Mouse (Mus musculus): ENCODE measurements around the gene Gtf2f2. TPM values are rescaled to one million over a fixed set of nuclear protein-coding genes. Genes with fewer than 3 reads are reported as not detected.

Gene Gtf2f2
- total and polyA plus RNA-seq, 3 experiments: 57.6 to 71.2 TPM; not detected in 1

DNA sequence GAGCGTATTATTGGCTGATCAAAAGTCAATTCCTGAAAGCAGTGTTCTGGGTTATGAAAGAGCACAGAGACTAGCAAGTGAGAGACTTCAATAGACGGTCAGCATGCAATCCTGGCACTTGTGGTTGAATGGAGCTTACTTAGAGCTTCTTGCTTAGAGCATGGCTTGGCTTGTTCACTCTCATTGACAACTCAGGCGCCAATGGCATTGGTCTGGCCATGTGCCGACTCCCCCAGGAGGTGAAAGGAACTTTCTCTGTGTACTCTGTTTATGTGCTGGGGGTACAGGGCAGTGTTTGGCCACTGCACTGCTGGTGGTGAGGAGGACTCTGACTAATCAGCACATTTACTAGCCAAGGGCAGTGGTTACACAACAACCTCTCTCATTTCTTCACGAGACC lies 48.8 kb upstream of the Gtf2f2 start:
- H3K79me2 ChIP-seq (ENCODE audit: control insufficient read depth, insufficient read depth, low read length, poor library complexity): no peaks in the 10 kb centered on the region
- peaks cover 4 to 8% of the 10 kb centered on the region in 2 experiments for H3K27me3 ChIP-seq (ENCODE audit: control insufficient read depth in 1 of 2, insufficient read depth in 2 of 2, low read length in 2 of 2)
- peaks cover 0 to 6% of the 10 kb centered on the region in 2 experiments; a peak in 2 of 4 replicates for H3K4me1 ChIP-seq (ENCODE audit: control insufficient read depth in 1 of 2, insufficient read depth in 2 of 2, low read length in 2 of 2)
- H3K4me3 ChIP-seq (ENCODE audit: control insufficient read depth in 1 of 2, insufficient read depth in 1 of 2, low read depth in 2 of 2, low read length in 2 of 2): no peak overlapping the region
- TF ChIP-seq HCFC1 (IDR thresholded peaks at IDR 0.05; ENCODE audit: low read depth, low read length) (no peak), CHD2 (IDR thresholded peaks at IDR 0.05; ENCODE audit: low read length) (no peak), MEF2A (IDR thresholded peaks at IDR 0.05; ENCODE audit: extremely low read depth, insufficient replicate concordance, low read depth, low read length, poor library complexity, severe bottlenecking) (no peak), SMC3 (IDR thresholded peaks at IDR 0.05; ENCODE audit: low read depth, low read length) (no peak), GATA1 (IDR thresholded peaks at IDR 0.05; ENCODE audit: low read depth, low read length) (no peak), SIN3A (IDR thresholded peaks at IDR 0.05; ENCODE audit: low read length) (no peak), ELF1 (IDR thresholded peaks at IDR 0.05; ENCODE audit: low read depth, low read length) (no peak), KAT2A (conservative IDR thresholded peaks at IDR 0.05; ENCODE audit: low read depth, low read length) (no peak), NRF1 (IDR thresholded peaks at IDR 0.05; ENCODE audit: insufficient read depth, low read depth, low read length, poor library complexity, severe bottlenecking) (no peak), TCF12 (IDR thresholded peaks at IDR 0.05; ENCODE audit: low read depth, low read length) (no peak), MAZ (IDR thresholded peaks at IDR 0.05; ENCODE audit: low read depth, low read length) (no peak), RCOR1 (IDR thresholded peaks at IDR 0.05; ENCODE audit: low read depth, low read length) (no peak), USF2 (IDR thresholded peaks at IDR 0.05; ENCODE audit: borderline replicate concordance in 1 of 2, insufficient read depth in 1 of 2, low read depth in 1 of 2, low read length in 2 of 2) (no peak), CHD1 (IDR thresholded peaks at IDR 0.05; ENCODE audit: low read depth, low read length) (no peak), UBTF (IDR thresholded peaks at IDR 0.05; ENCODE audit: borderline replicate concordance, insufficient read depth, low read depth, low read length) (no peak), ZC3H11A (IDR thresholded peaks at IDR 0.05; ENCODE audit: low read depth, low read length) (no peak), MAX (IDR thresholded peaks at IDR 0.05; ENCODE audit: low read length) (no peak), MAFK (IDR thresholded peaks at IDR 0.05; ENCODE audit: borderline replicate concordance, low read depth, low read length) (no peak), TBP (IDR thresholded peaks at IDR 0.05; ENCODE audit: low read depth, low read length) (no peak), MYB (IDR thresholded peaks at IDR 0.05; ENCODE audit: low read depth, low read length) (no peak)
- peaks cover 0 to 4% of the 10 kb centered on the region in 2 experiments; a peak in 1 of 4 replicates for H3K36me3 ChIP-seq (ENCODE audit: control insufficient read depth in 1 of 2, insufficient read depth in 2 of 2, low read length in 2 of 2)
- no peak for DNase-seq (ENCODE audit: low read depth, low spot score)
- H3K9me3 ChIP-seq (replicated peaks; ENCODE audit: insufficient read depth, low read length): no peaks in the 10 kb centered on the region
- H3K27ac ChIP-seq (ENCODE audit: control insufficient read depth, low read depth, low read length): no peak overlapping the region
- no peak overlapping the region for H3K9ac ChIP-seq (ENCODE audit: control insufficient read depth, low read depth, low read length, poor library complexity, severe bottlenecking)

GRCm38 (mm10) chr14:76053726-76054125 lies 43.1 kb upstream of the Gtf2f2 start:
- Histone ChIP-seq H3K4me3 (ENCODE audit: control insufficient read depth in 1 of 2, insufficient read depth in 1 of 2, low read depth in 2 of 2, low read length in 2 of 2) (no peak overlapping the region), H3K36me3 (ENCODE audit: control insufficient read depth in 1 of 2, insufficient read depth in 2 of 2, low read length in 2 of 2) (peaks cover 0 to 5% of the 10 kb centered on the region in 2 experiments; a peak in 2 of 4 replicates), H3K27ac (ENCODE audit: control insufficient read depth, low read depth, low read length) (no peak overlapping the region), H3K9ac (ENCODE audit: control insufficient read depth, low read depth, low read length, poor library complexity, severe bottlenecking) (no peak overlapping the region), H3K4me1 (ENCODE audit: control insufficient read depth in 1 of 2, insufficient read depth in 2 of 2, low read length in 2 of 2) (peaks cover 0 to 7% of the 10 kb centered on the region in 2 experiments; a peak in 1 of 4 replicates), H3K9me3 (replicated peaks; ENCODE audit: insufficient read depth, low read length) (no peaks in the 10 kb centered on the region), H3K79me2 (ENCODE audit: control insufficient read depth, insufficient read depth, low read length, poor library complexity) (no peaks in the 10 kb centered on the region), H3K27me3 (ENCODE audit: control insufficient read depth in 1 of 2, insufficient read depth in 2 of 2, low read length in 2 of 2) (peaks cover 4 to 6% of the 10 kb centered on the region in 2 experiments)
- no peak for DNase-seq (ENCODE audit: low read depth, low spot score)
- no peak for TF ChIP-seq SMC3 (IDR thresholded peaks at IDR 0.05; ENCODE audit: low read depth, low read length)
- TF ChIP-seq POLR2AphosphoS5 (IDR thresholded peaks at IDR 0.05; ENCODE audit: borderline replicate concordance, low read depth, low read length): no peak
- no peak for TF ChIP-seq ZNF384 (IDR thresholded peaks at IDR 0.05; ENCODE audit: low read depth, low read length)
- no peak for TF ChIP-seq CTCF (IDR thresholded peaks at IDR 0.05 in 2 of 3, conservative IDR thresholded peaks at IDR 0.05 in 1 of 3; ENCODE audit: control insufficient read depth in 1 of 3, insufficient read depth in 1 of 3, low read depth in 2 of 3, low read length in 3 of 3, poor library complexity in 1 of 3, severe bottlenecking in 1 of 3)
- TF ChIP-seq MAX (IDR thresholded peaks at IDR 0.05; ENCODE audit: low read length): no peak
- no peak for TF ChIP-seq NRF1 (IDR thresholded peaks at IDR 0.05; ENCODE audit: insufficient read depth, low read depth, low read length, poor library complexity, severe bottlenecking)
- TF ChIP-seq CHD1 (IDR thresholded peaks at IDR 0.05; ENCODE audit: low read depth, low read length): no peak
- TF ChIP-seq JUND (IDR thresholded peaks at IDR 0.05; ENCODE audit: low read depth, low read length): no peak
- no peak for TF ChIP-seq ZC3H11A (IDR thresholded peaks at IDR 0.05; ENCODE audit: low read depth, low read length)
- TF ChIP-seq MXI1 (IDR thresholded peaks at IDR 0.05; ENCODE audit: low read depth, low read length): no peak
- TF ChIP-seq MYC (IDR thresholded peaks at IDR 0.05; ENCODE audit: low read depth, low read length): no peak
- TF ChIP-seq TCF12 (IDR thresholded peaks at IDR 0.05; ENCODE audit: low read depth, low read length): no peak
- no peak for TF ChIP-seq POLR2A (IDR thresholded peaks at IDR 0.05; ENCODE audit: control insufficient read depth in 1 of 2, insufficient read depth in 1 of 2, low read depth in 1 of 2, low read length in 2 of 2, poor library complexity in 1 of 2)
- no peak for TF ChIP-seq ELF1 (IDR thresholded peaks at IDR 0.05; ENCODE audit: low read depth, low read length)

All from MEL (cell line).